Mouse (Mus musculus) forebrain, postnatal 0 days (tissue): ENCODE measurements at regions not wholly inside any gene's neighbourhood (a gene's known extent, or its start where the extent isn't known, plus 50 kb on each side); places are given as distances from the start of the nearest gene placed in this dataset.

Experiments used
- ATAC-seq: fragments of 200-750 bp; cut with Nextera tagmentation; 2 replicates; pipeline ENCODE4 v1.8.0; 2017; ENCODE audit warnings: mild to moderate bottlenecking, moderate library complexity
- DNase-seq: peaks from one replicate; pipeline ENCODE4 v3.0.0-alpha.2; 2015
- H3K27ac ChIP-seq: fragments of 300-500 bp; sonication (generic); 2 replicates; pipeline ENCODE4 v1.5.1; 2014; ENCODE audit warnings: low read depth, mild to moderate bottlenecking, antibody characterized with exemption, low read length, moderate library complexity, mixed read lengths
- H3K27me3 ChIP-seq: fragments of 300-500 bp; sonication (generic); 2 replicates; pipeline ENCODE4 v1.6.1; 2014; ENCODE audit warnings: mild to moderate bottlenecking, low read length, mixed read lengths; ENCODE audit not compliant: insufficient read depth
- H3K36me3 ChIP-seq: fragments of 300-500 bp; sonication (generic); 2 replicates; pipeline ENCODE4 v1.6.1; 2014; ENCODE audit warnings: mild to moderate bottlenecking, moderate library complexity; ENCODE audit not compliant: insufficient read depth
- H3K4me1 ChIP-seq: fragments of 300-500 bp; sonication (generic); 2 replicates; pipeline ENCODE4 v1.6.1; 2014; ENCODE audit warnings: antibody characterized with exemption; ENCODE audit not compliant: insufficient read depth
- H3K4me2 ChIP-seq: fragments of 300-500 bp; sonication (generic); 2 replicates; pipeline ENCODE4 v1.6.1; 2014; ENCODE audit warnings: low read depth, mild to moderate bottlenecking, moderate library complexity
- H3K4me3 ChIP-seq: fragments of 300-500 bp; sonication (generic); 2 replicates; pipeline ENCODE4 v1.5.1; 2014; ENCODE audit warnings: low read depth, low read length, mixed read lengths
- H3K9ac ChIP-seq: fragments of 300-500 bp; sonication (generic); 2 replicates; pipeline ENCODE4 v1.6.1; 2014; ENCODE audit warnings: mild to moderate bottlenecking
- H3K9me3 ChIP-seq: fragments of 300-500 bp; sonication (generic); 2 replicates; pipeline ENCODE4 v1.6.1; 2016; ENCODE audit warnings: low read length
- CTCF ChIP-seq: sonication (generic); IDR thresholded peaks from 2 replicates; pipeline ENCODE4 v1.5.1; 2016; ENCODE audit warnings: antibody characterized with exemption, control low read depth, low read depth
- WGBS: fragments of 180-500 bp; shearing (Covaris S2); extraction: QIAGEN DNeasy Blood & Tissue Kit; methylation state at CpG from one replicate; pipeline ENCODE4 v1.1.7; 2014; 5-methylcytosine and 5-hydroxymethylcytosine counted together

GRCm38 (mm10) chr12:97218445-97218844 lies 1040.8 kb downstream of the Galc start:
- WGBS, result 42% methylated on average over 2 of the region's 2 CpGs
- H3K9me3 ChIP-seq, result no peaks in the 10 kb centered on the region
- no peak overlapping the region for H3K9ac ChIP-seq
- H3K4me2 ChIP-seq, result no peak overlapping the region
- no peaks in the 10 kb centered on the region for H3K4me1 ChIP-seq
- H3K4me3 ChIP-seq, result no peak overlapping the region
- TF ChIP-seq CTCF, result peak; percentile 55
- no peak overlapping the region for H3K27ac ChIP-seq
- H3K36me3 ChIP-seq, result no peaks in the 10 kb centered on the region
- ATAC-seq, result peak; percentile 34; the same call in 1 of the 2 replicates
- H3K27me3 ChIP-seq, result no peaks in the 10 kb centered on the region
- peak; percentile 62 for DNase-seq

- Histone ChIP-seq H3K27ac (no peak overlapping the region), H3K9me3 (no peaks in the 10 kb centered on the region), H3K4me3 (no peak overlapping the region), H3K4me1 (no peaks in the 10 kb centered on the region), H3K36me3 (no peaks in the 10 kb centered on the region), H3K27me3 (no peaks in the 10 kb centered on the region), H3K9ac (no peak overlapping the region), H3K4me2 (no peak overlapping the region)
- ATAC-seq (no peak), DNase-seq (no peak)
- no peak for TF ChIP-seq CTCF
- 87% methylated on average over 7 of the region's 7 CpGs for WGBS
Observed at GRCm38 (mm10) chr12:97217608-97218007, 1041.7 kb downstream of the Galc start.

GRCm38 (mm10) chr12:97203636-97204389 lies 1055.4 kb downstream of the Galc start:
- DNase-seq (no peak), ATAC-seq (no peak)
- Histone ChIP-seq H3K9ac (no peak overlapping the region), H3K4me3 (no peak overlapping the region), H3K4me1 (no peaks in the 10 kb centered on the region), H3K27me3 (no peaks in the 10 kb centered on the region), H3K4me2 (no peak overlapping the region), H3K36me3 (no peaks in the 10 kb centered on the region), H3K27ac (no peak overlapping the region), H3K9me3 (no peaks in the 10 kb centered on the region)
- 69% methylated on average over 3 of the region's 3 CpGs for WGBS
- no peak for TF ChIP-seq CTCF

GRCm38 (mm10) chr12:97161853-97162252 lies 1097.4 kb downstream of the Galc start:
- H3K9me3 ChIP-seq, result no peaks in the 10 kb centered on the region
- DNase-seq, result no peak
- no peaks in the 10 kb centered on the region for H3K27me3 ChIP-seq
- H3K9ac ChIP-seq, result no peak overlapping the region
- H3K4me2 ChIP-seq, result no peak overlapping the region
- H3K4me3 ChIP-seq, result no peak overlapping the region
- H3K27ac ChIP-seq, result no peak overlapping the region
- no peaks in the 10 kb centered on the region for H3K4me1 ChIP-seq
- no peak for TF ChIP-seq CTCF
- no peak for ATAC-seq
- no peaks in the 10 kb centered on the region for H3K36me3 ChIP-seq

- no peaks in the 10 kb centered on the region for H3K36me3 ChIP-seq
- 45% methylated on average over 9 of the region's 9 CpGs for WGBS
- DNase-seq, result no peak
Observed at GRCm38 (mm10) chr12:97161429-97161828, 1097.8 kb downstream of the Galc start.

GRCm38 (mm10) chr12:97158332-97158731 lies 1100.9 kb downstream of the Galc start:
- no peaks in the 10 kb centered on the region for H3K36me3 ChIP-seq
- ATAC-seq, result no peak
- 83% methylated on average over 4 of the region's 4 CpGs for WGBS
- H3K27ac ChIP-seq, result no peak overlapping the region
- no peaks in the 10 kb centered on the region for H3K4me1 ChIP-seq
- DNase-seq, result no peak
- H3K27me3 ChIP-seq, result no peaks in the 10 kb centered on the region
- no peak for TF ChIP-seq CTCF
- H3K4me3 ChIP-seq, result no peak overlapping the region
- no peaks in the 10 kb centered on the region for H3K9me3 ChIP-seq
- H3K4me2 ChIP-seq, result no peak overlapping the region
- H3K9ac ChIP-seq, result no peak overlapping the region

More at GRCm38 (mm10) chr12:97161429-97161828, 1097.8 kb downstream of the Galc start:
- H3K27ac ChIP-seq, result no peak overlapping the region
- H3K4me3 ChIP-seq, result no peak overlapping the region
- H3K9me3 ChIP-seq, result no peaks in the 10 kb centered on the region
- ATAC-seq, result no peak
- H3K27me3 ChIP-seq, result no peaks in the 10 kb centered on the region
- H3K4me2 ChIP-seq, result no peak overlapping the region
- H3K4me1 ChIP-seq, result no peaks in the 10 kb centered on the region
- H3K9ac ChIP-seq, result no peak overlapping the region
- TF ChIP-seq CTCF, result no peak

- DNase-seq (no peak), ATAC-seq (no peak)
- Histone ChIP-seq H3K27me3 (no peaks in the 10 kb centered on the region), H3K27ac (no peak overlapping the region), H3K4me3 (no peak overlapping the region), H3K36me3 (no peaks in the 10 kb centered on the region), H3K9ac (no peak overlapping the region), H3K4me1 (no peaks in the 10 kb centered on the region), H3K9me3 (no peaks in the 10 kb centered on the region), H3K4me2 (no peak overlapping the region)
- TF ChIP-seq CTCF, result no peak
Observed at GRCm38 (mm10) chr12:97157748-97158147, 1101.5 kb downstream of the Galc start.
